Mouse (Mus musculus): Measurements from ENCODE around the gene Rpp21. TPM values are rescaled to one million over a fixed set of nuclear protein-coding genes. Genes with fewer than 3 reads are reported as not detected.
A peak's percentile ranks its signal among the peaks of the same experiment; 100 is the strongest.

Gene Rpp21
- total RNA-seq (2021) = 10 to 100 TPM; 37.9 to 38.8 TPM
- long read RNA-seq, experiment 1, transcript Rpp21-202 (4 exons, 437 nt) = minor isoform, 7 of 38 reads
- long read RNA-seq, experiment 1, transcript Rpp21-201 (5 exons, 729 nt) = major isoform, 27 of 38 reads
- long read RNA-seq, experiment 1, partial matches to known transcripts = 0 of 38 reads
- long read RNA-seq, experiment 1, other reads (novel, unspliced or antisense) = 2 of 38 reads
- long read RNA-seq, experiment 2, transcript Rpp21-202 (4 exons, 437 nt) = minor isoform, 5 of 38 reads
- long read RNA-seq, experiment 2, transcript Rpp21-201 (5 exons, 729 nt) = major isoform, 29 of 38 reads
- long read RNA-seq, experiment 2, partial matches to known transcripts = 1 of 38 reads
- long read RNA-seq, experiment 2, other reads (novel, unspliced or antisense) = 1 of 38 reads

DNA sequence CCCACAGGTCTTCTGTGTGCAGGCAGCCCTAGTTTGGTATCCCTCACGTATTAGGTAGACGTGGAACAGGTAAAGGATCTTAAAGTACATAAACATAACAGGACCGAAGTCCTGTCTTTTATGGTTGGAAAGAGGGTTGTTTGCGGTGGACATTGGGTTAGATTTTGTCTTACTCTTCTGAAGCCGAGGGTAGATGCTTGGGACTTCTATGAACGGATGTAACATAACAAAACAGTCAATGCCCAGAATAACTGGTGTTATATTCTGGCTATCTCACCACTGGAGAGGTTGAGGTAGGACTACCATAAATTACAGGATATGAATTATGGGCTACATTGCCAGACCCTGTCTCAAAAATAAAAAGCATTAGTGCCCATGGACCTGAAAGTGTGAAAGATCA, at the start of gene Rpp21:
Gene Rpp21, minus strand, starts transcription at position 101 of the 400 bp plus-strand sequence.
- no peak for DNase-seq

- no peak for DNase-seq
These were observed 28.5 kb upstream of the Rpp21 start, which contains the start of gene H2-M10.2 for GRCm38 (mm10) chr17:36286390-36286789. Gene H2-M10.2, minus strand, starts transcription at chr17:36286490.

DNA sequence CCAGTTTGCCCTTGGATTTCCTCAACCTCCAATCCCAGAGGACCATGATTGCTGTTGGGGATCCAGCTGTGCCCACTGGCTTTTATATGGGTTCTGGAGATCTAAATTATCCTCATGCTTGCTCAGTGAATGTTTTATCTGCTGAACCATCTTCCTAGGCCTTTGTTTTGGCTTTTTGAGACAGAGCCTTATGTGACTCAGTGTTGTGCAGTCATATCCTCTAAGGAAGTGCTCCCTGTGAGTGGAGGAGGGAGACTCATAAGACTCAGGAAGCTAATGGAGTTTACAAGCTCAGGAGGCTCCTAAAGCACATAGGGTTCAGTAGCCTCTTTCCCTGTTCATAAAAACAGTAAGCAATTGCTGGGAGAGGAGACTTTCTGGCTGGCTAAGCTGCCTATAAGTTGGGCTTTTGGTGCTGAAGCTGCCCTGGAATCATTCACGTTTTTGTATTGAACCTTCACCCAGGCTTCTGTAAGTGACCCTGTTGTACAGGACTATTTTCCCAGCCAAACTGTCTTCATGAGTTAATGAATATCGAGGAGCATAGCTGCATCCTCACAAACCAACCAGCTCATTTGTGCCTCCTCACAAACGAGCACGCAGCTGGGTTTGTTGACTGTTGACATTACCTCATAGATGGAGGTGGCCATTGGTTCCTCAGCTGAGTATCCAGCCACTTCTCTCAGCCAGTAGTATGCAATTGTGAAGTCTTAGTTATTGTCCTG, 23.8 kb upstream of the Rpp21 start:
- DNase-seq = no peak

DNA sequence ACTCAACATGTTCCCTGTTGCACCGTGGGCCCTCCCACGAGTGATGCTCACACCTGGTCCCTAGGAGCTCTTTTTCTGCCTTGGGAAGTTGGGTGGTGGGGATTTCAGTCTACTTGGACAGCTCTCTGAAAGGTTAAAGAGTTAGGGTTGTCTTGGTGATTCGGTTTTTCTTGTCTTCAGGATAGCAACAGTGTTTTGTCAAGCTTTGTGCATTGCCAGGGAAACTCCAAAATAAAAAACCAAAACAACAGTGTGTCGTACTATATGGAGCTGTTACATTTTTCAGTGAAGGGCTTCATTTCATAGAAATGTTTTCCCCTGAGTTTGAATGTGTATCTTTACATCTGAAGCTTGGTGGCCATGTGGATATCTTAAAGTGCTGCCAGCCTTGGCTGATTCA, 16.9 kb upstream of the Rpp21 start:
- no peak for DNase-seq

DNA sequence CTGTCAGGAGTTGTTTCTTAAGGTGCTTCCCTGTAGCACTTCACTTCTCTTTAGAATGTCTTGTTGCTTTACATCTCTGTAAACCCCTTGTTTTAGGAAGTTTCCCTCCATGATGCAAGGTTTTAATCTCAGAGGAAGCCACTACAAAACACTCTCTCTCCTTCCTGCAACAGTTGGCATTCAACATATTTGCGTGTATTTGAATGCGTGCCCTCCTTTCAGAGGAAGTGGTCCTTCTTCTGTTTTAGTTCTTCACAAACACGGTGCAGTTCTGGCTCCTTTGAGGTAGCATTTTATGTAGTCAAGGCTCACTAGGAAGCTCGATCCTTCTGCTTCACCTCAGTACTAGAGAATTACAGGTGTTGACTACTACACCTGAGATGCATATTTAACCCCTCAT, 15.9 kb upstream of the Rpp21 start:
- no peak for DNase-seq

GRCm38 (mm10) chr17:36272643-36273366, 14.9 kb upstream of the Rpp21 start:
- DNase-seq = no peak

GRCm38 (mm10) chr17:36271586-36272256, 13.9 kb upstream of the Rpp21 start, which contains the start of gene Trim39:
Gene Trim39, minus strand, starts transcription at chr17:36272247.
- DNase-seq = peak; percentile 86 to 91

GRCm38 (mm10) chr17:36270956-36271585, 13.2 kb upstream of the Rpp21 start:
- peak; percentile 93 to 94 for DNase-seq

DNA sequence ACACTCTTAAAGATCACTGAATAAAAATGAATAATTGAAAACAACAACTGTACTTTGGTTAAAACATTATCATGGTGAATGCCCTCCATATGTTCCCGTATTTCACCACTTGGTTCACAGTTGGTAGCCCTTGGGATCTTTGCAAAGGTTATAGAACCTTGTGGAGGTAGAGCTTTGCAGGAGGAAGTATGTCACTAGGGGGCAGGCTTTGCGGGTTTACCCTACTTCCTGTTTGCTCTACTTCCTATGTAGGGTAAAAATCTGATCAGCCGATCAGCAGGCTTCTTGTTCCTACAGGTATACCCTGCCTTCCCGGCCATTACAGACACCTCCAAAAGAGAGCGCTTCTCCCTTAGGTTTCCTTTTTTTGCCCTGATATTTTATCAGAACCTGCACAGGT, 8.0 kb upstream of the Rpp21 start:
- DNase-seq = peak in 1 of 2 experiments; percentile 15

- no peak for DNase-seq
These were observed 6.5 kb upstream of the Rpp21 start for GRCm38 (mm10) chr17:36264273-36264925.

DNA sequence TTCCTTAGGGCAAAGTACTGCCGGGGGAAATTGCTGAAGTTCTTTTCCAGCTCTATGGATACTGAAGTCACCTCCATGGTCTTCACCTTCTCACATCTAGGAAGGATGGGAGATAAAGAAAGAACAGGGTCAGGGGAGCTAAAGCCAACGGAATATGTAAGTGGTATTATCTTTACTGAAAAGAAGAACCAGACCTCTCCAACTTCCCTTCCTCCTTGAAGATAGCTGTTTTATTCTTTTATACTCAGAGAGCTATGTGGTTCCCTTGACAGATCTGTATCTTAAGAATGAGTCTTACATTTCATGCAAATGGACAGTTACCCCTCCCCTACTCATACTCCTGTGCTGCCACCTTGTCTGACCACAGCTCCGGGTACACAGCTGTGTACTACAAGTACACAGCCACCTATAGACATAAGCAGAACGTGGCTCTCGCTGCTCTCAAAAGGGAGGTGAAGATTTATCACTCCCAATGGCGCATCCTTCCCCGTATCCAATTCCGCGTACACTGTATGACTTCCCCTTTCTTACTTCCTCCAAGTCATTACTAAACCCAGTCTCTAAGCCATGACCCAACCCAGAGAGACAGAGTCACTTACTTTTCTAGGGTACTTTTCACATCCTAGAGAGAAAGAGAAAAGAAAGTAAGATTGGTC, 3.8 kb upstream of the Rpp21 start:
- no peak for DNase-seq

GRCm38 (mm10) chr17:36257241-36257947, 475 bp downstream of the Rpp21 start:
- DNase-seq = peak; percentile 88 to 89

DNA sequence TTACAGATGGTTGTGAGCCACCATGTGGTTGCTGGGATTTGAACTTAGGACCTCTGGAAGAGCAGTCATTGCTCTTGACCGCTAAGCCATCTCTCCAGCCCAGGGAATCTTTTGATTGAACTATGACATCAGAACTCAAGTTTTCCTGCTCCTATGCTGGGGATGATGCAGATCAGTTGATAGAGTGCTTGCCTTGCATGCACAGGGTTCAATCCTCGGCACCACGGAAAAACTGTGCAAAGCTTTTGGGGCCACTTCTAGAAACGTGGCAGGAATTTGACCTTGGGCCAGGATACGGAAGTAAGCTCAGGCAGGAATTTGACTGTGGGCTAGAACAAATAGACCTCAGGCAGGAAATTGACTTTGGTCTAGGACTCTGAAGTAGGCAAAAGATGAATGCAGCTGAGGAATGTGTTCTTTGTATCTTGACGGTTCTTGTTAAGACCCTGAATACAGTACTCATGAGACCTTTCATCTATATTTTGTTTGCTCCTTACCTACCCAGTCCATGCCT, 4.7 kb downstream of the Rpp21 start:
- no peak for DNase-seq

DNA sequence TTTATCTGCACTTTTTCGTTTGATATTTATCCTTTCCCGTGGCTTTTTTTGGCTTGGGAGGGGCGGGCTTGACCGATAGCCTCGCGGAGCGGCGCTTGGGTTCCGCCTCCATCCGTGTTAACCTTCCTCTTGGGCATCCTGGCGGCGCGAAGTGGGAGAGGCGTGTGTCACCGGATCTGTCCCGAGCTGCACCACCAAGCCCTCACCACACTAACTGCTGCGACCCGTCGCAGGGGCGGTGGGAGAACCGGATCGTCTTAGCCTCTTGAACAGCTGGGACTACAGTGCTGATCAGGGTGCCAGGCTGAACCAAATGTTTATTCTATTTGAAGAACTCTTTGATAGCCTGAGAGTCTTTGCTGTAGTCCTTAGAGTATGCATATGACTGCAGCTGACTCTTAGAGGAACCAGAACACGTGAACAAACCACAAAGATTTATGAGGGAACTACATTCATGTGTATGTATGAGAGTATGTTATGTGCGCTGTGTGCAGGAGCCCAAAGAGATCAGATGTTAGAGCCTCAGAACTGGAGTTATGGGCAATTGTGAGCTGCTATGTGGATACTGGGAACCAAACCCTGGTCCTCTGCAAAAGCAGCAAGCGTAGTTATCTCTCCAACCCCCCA, 5.5 kb downstream of the Rpp21 start:
- peak in 1 of 2 experiments; percentile 24 for DNase-seq

GRCm38 (mm10) chr17:36248886-36249285, 9.0 kb downstream of the Rpp21 start:
- DNase-seq = no peak

DNA sequence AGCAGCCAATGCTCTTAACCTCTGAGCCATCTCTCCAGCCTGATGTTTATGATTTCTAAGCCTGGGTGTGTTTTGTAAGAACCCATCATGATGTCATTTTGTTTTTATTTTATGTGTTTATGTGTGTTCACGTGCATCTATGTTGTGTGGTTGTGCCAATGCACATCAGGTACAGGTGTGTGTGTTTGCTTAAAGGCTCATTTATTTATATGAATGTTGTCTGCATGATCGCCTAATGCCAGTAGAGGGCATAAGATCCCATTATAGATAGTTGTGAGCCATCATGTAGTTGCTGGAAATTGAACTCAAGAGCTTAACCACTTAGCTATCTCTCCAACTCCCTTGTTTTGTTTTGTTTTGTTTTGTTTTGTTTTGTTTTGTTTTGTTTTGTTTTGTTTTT, 12.1 kb downstream of the Rpp21 start:
- no peak for DNase-seq

DNA sequence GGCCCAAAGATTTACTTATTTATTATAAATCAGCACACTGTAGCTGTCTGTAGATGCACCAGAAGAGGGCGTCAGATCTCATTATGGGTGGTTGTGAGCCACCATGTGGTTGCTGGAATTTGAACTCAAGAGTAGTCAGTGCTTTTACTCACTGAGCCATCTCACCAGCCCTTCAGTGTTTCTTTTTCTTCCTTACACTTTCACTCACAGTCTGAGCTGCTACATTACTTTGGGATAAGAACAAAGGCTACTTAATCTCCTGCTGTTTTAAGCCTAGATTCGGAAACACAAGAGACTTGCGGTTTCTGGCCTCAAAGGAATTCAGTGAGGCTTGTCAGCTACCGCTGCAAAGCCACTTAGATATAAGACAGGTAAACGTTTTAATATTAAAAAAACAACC, 13.8 kb downstream of the Rpp21 start:
- no peak for DNase-seq

GRCm38 (mm10) chr17:36240637-36241213, 17.1 kb downstream of the Rpp21 start:
- no peak for DNase-seq
